Comparison of ENCODE assay signal across 28 mouse cellular contexts in genomic region chr13:92644199-92644598, GRCm38 (mm10). TPM values are rescaled to one million over a fixed set of nuclear protein-coding genes. Genes with fewer than 3 reads are reported as not detected.
DNase-seq lines count a peak whose midpoint lies in the region; ATAC-seq and TF ChIP-seq lines count a peak whose summit lies in the region.
"Had no signal": no experiment of that assay in that cellular context is flagged by ENCODE, and none has a peak within 500 bp of the region (broad histone marks: within the 10 kb centered on the region; RNA-seq: fewer than 3 reads in every experiment).

No protein-coding gene starts in this region.

- H3K4me2 ChIP-seq in kidney, postnatal 0 days (ENCODE audit: low read length), result no peak overlapping the region
- no peak overlapping the region for H3K4me2 ChIP-seq in liver, embryonic 13.5 days
- no peak overlapping the region for H3K4me2 ChIP-seq in liver, embryonic 11.5 days
- H3K4me2 ChIP-seq: embryonic facial prominence, embryonic 13.5 days; forebrain, embryonic 12.5 days; forebrain, embryonic 15.5 days; heart, embryonic 11.5 days; hindbrain, embryonic 13.5 days had no signal

- ATAC-seq in kidney, postnatal 0 days (replicated peaks; ENCODE audit: low FRiP score, low read depth), result no peak
- ATAC-seq in liver, embryonic 13.5 days (ENCODE audit: low read depth), result 0 out of 2 replicates have a peak, but pooled peaks have one; percentile 3
- no peak for ATAC-seq in liver, embryonic 11.5 days (replicated peaks; ENCODE audit: low FRiP score)
- peak; percentile 29; the same call in 1 of the 2 replicates for ATAC-seq in megakaryocyte progenitor cell, adult 5-6 weeks (replicated peaks; ENCODE audit: poor library complexity)
- ATAC-seq: activated CD4-positive, CD25-positive, alpha-beta regulatory T cell, adult 4 months; forebrain, embryonic 15.5 days; hindbrain, embryonic 16.5 days had no signal

- H3K4me1 ChIP-seq in kidney, postnatal 0 days (replicated peaks; ENCODE audit: insufficient read depth, low read length), result 0 out of 2 replicates have a peak, but pooled peaks cover 5% of the 10 kb centered on the region
- H3K4me1 ChIP-seq in liver, embryonic 13.5 days (replicated peaks), result peaks cover 29% of the 10 kb centered on the region
- peaks cover 4% of the 10 kb centered on the region; the same call in 1 of the 2 replicates for H3K4me1 ChIP-seq in liver, embryonic 11.5 days (replicated peaks; ENCODE audit: control insufficient read depth, insufficient read depth, low read length)
- peaks cover 0 to 2% of the 10 kb centered on the region in 2 experiments; a peak in 1 of 4 replicates for H3K4me1 ChIP-seq in ES-E14 (ENCODE audit: control insufficient read depth in 2 of 2, insufficient read depth in 2 of 2, low read length in 2 of 2, poor library complexity in 1 of 2)
- H3K4me1 ChIP-seq: forebrain, embryonic 12.5 days had no signal

- peak; percentile 11; the same call in 1 of the 2 replicates for TF ChIP-seq CTCF in kidney, postnatal 0 days (IDR thresholded peaks at IDR 0.05; ENCODE audit: low read depth)

- no peaks in the 10 kb centered on the region for H3K27me3 ChIP-seq in kidney, postnatal 0 days (ENCODE audit: insufficient read depth, low read length)
- no peaks in the 10 kb centered on the region for H3K27me3 ChIP-seq in liver, embryonic 13.5 days
- no peaks in the 10 kb centered on the region for H3K27me3 ChIP-seq in liver, embryonic 11.5 days (replicated peaks; ENCODE audit: control insufficient read depth, insufficient read depth, low read length)
- H3K27me3 ChIP-seq: embryonic facial prominence, embryonic 13.5 days; forebrain, embryonic 12.5 days; forebrain, embryonic 15.5 days; hindbrain, embryonic 13.5 days had no signal

- in situ Hi-C loops in ES-E14 (cut with MboI; ENCODE audit: low sequenced_read_pairs in 2 of 2, unreplicated experiment in 2 of 2), result no loop called here

- DNase-seq in kidney, postnatal 0 days (ENCODE audit: low spot score), result no peak
- DNase-seq in kidney, postnatal 36 days, result no peak
- no peak for DNase-seq in liver, embryonic 13.5 days
- no peak for DNase-seq in liver, embryonic 11.5 days (ENCODE audit: low spot score)
- DNase-seq in ES-E14 (ENCODE audit: low read depth, low spot score), result no peak
- no peak for DNase-seq in natural killer cell, adult 2 months (ENCODE audit: low spot score in 2 of 2)
- no peak for DNase-seq in thymus, postnatal 25 days
- DNase-seq: adrenal gland, adult 8-10 months; adrenal gland, postnatal 25 days; B cell, adult 2 months; cerebellum, adult 11-12 months; cerebellum, adult 8-10 months; cerebellum, postnatal 10 days; cerebellum, postnatal 36 days; embryo, embryonic 11 days; gastrocnemius, postnatal 36 days; heart, postnatal 36 days had no signal

- no peak overlapping the region for H3K9ac ChIP-seq in kidney, postnatal 0 days (ENCODE audit: low read depth, low read length)
- no peak overlapping the region for H3K9ac ChIP-seq in liver, embryonic 13.5 days
- no peak overlapping the region for H3K9ac ChIP-seq in liver, embryonic 11.5 days (ENCODE audit: low read depth, low read length)
- H3K9ac ChIP-seq in ES-E14 (ENCODE audit: insufficient read depth, low read depth, low read length, poor library complexity, severe bottlenecking), result no peak overlapping the region
- H3K9ac ChIP-seq: embryonic facial prominence, embryonic 13.5 days; forebrain, embryonic 12.5 days; forebrain, embryonic 15.5 days; hindbrain, embryonic 13.5 days had no signal

- H3K36me3 ChIP-seq in kidney, postnatal 0 days (ENCODE audit: insufficient read depth, low read length), result no peaks in the 10 kb centered on the region
- H3K36me3 ChIP-seq in liver, embryonic 13.5 days, result peaks cover 14% of the 10 kb centered on the region
- H3K36me3 ChIP-seq in liver, embryonic 11.5 days (ENCODE audit: control insufficient read depth, insufficient read depth, low read length), result no peaks in the 10 kb centered on the region
- H3K36me3 ChIP-seq in ES-E14 (ENCODE audit: control insufficient read depth, insufficient read depth, low read length, poor library complexity, severe bottlenecking), result peaks cover 2% of the 10 kb centered on the region; the same call in 1 of the 2 replicates
- H3K36me3 ChIP-seq: embryonic facial prominence, embryonic 10.5 days; embryonic facial prominence, embryonic 13.5 days; forebrain, embryonic 12.5 days; forebrain, embryonic 15.5 days; hindbrain, embryonic 10.5 days; hindbrain, embryonic 13.5 days had no signal

- H3K27ac ChIP-seq in kidney, postnatal 0 days, result no peak overlapping the region
- H3K27ac ChIP-seq in liver, embryonic 13.5 days, result no peak overlapping the region
- no peak overlapping the region for H3K27ac ChIP-seq in liver, embryonic 11.5 days (ENCODE audit: low read depth, low read length)
- H3K27ac ChIP-seq in ES-E14 (ENCODE audit: insufficient read depth, low read depth, low read length, poor library complexity, severe bottlenecking), result no peak overlapping the region
- H3K27ac ChIP-seq: embryonic facial prominence, embryonic 13.5 days; forebrain, embryonic 12.5 days; forebrain, embryonic 15.5 days; hindbrain, embryonic 10.5 days; hindbrain, embryonic 13.5 days had no signal

- 82% methylated on average over 3 of the region's 3 CpGs for WGBS in kidney, postnatal 0 days
- WGBS in liver, embryonic 13.5 days (ENCODE audit: insufficient replicate concordance), result 55% methylated on average over 3 of the region's 3 CpGs
- 74% methylated on average over 3 of the region's 3 CpGs for WGBS in liver, embryonic 11.5 days

- H3K4me3 ChIP-seq in kidney, postnatal 0 days (replicated peaks; ENCODE audit: low read depth, low read length), result no peak overlapping the region
- no peak overlapping the region for H3K4me3 ChIP-seq in liver, embryonic 13.5 days (replicated peaks)
- no peak overlapping the region for H3K4me3 ChIP-seq in liver, embryonic 11.5 days (ENCODE audit: low read depth, low read length)
- H3K4me3 ChIP-seq in ES-E14 (ENCODE audit: insufficient read depth in 1 of 2, low read depth in 1 of 2, low read length in 2 of 2, poor library complexity in 1 of 2, severe bottlenecking in 1 of 2), result no peak overlapping the region
- H3K4me3 ChIP-seq: embryonic facial prominence, embryonic 10.5 days; embryonic facial prominence, embryonic 13.5 days; erythroblast, embryonic 14.5 days; forebrain, embryonic 12.5 days; forebrain, embryonic 15.5 days; hindbrain, embryonic 10.5 days; hindbrain, embryonic 13.5 days had no signal

- no peaks in the 10 kb centered on the region for H3K9me3 ChIP-seq in kidney, postnatal 0 days (replicated peaks; ENCODE audit: low read length)
- H3K9me3 ChIP-seq in liver, embryonic 13.5 days (replicated peaks), result no peaks in the 10 kb centered on the region
- no peaks in the 10 kb centered on the region for H3K9me3 ChIP-seq in liver, embryonic 11.5 days (ENCODE audit: control insufficient read depth, low read length)
- H3K9me3 ChIP-seq in ES-E14 (ENCODE audit: control insufficient read depth, insufficient read depth, low read depth, low read length), result no peaks in the 10 kb centered on the region
- H3K9me3 ChIP-seq: embryonic facial prominence, embryonic 10.5 days; embryonic facial prominence, embryonic 13.5 days; forebrain, embryonic 12.5 days; forebrain, embryonic 15.5 days; hindbrain, embryonic 10.5 days; hindbrain, embryonic 13.5 days had no signal

TF ChIP-seq in ES-E14, 5 proteins besides CTCF, POLR2A, EP300 and RAD21:
- no peak for TF ChIP-seq ZC3H11A (IDR thresholded peaks at IDR 0.05; ENCODE audit: borderline replicate concordance, low read depth, low read length)
- no peak for TF ChIP-seq HCFC1 (IDR thresholded peaks at IDR 0.05; ENCODE audit: borderline replicate concordance, insufficient read depth, low read length)
- peak; percentile 72 for TF ChIP-seq ZNF384 (IDR thresholded peaks at IDR 0.05; ENCODE audit: low read depth, low read length)
- no peak for TF ChIP-seq MAFK (IDR thresholded peaks at IDR 0.05; ENCODE audit: insufficient read depth, low read depth, low read length)
- TF ChIP-seq CHD2 (IDR thresholded peaks at IDR 0.05; ENCODE audit: low read depth, low read length), result no peak

RNA-seq across cellular contexts. Expression of gene Serinc5, which starts 33.3 kb away (rescaled TPM):
- 14.3 and 14.8 TPM in 2 replicates for polyA plus RNA-seq in kidney, postnatal 0 days (2015; fragmentation: Nextera tagmentation; extraction: Ambion mirVana)
- 14.7 and 20.2 TPM in 2 replicates for polyA plus RNA-seq in liver, embryonic 13.5 days (2015; fragmentation: Nextera tagmentation; extraction: Ambion mirVana)
- polyA plus RNA-seq in liver, embryonic 11.5 days (2014; fragmentation: Nextera tagmentation; extraction: Ambion mirVana), result 27.5 and 30.3 TPM in 2 replicates
- total RNA-seq in ES-E14 (2012; rRNA removed), result 14.9 and 25.8 TPM in 2 replicates
- 9.1 and 9.4 TPM in 2 replicates for total RNA-seq in megakaryocyte progenitor cell, adult 5-6 weeks (2015)
- 5.9 TPM in 2 replicates for total RNA-seq in megakaryocyte progenitor cell, adult 5-6 weeks (2017)

Comparison
In these comparisons a context has a peak if more than half of its experiments do, and no peak if none do; other contexts are left out.
1. ATAC-seq: peak in liver, embryonic 13.5 days (single experiment) and megakaryocyte progenitor cell, adult 5-6 weeks (single experiment); none in kidney, postnatal 0 days (single experiment) and liver, embryonic 11.5 days (single experiment).